Mouse (Mus musculus): Measurements from ENCODE around the gene Spc24.
A peak's percentile ranks its signal among the peaks of the same experiment; 100 is the strongest.
"Not testable (repeated sequence)": the region's sequence is repeated elsewhere in the genome, so short reads cannot be mapped to it uniquely, and the experiment has no call there.

Gene Spc24

GRCm38 (mm10) chr9:21784517-21785307, 24.6 kb upstream of the Spc24 start:
- DNase-seq (ENCODE audit: low spot score) = no peak

GRCm38 (mm10) chr9:21781657-21782468, 21.8 kb upstream of the Spc24 start:
- DNase-seq (ENCODE audit: low spot score) = no peak

GRCm38 (mm10) chr9:21777726-21778125, 17.6 kb upstream of the Spc24 start:
- no peak for DNase-seq (ENCODE audit: low spot score)

GRCm38 (mm10) chr9:21774353-21774752, 14.2 kb upstream of the Spc24 start:
- no peak for DNase-seq (ENCODE audit: low spot score)

DNA sequence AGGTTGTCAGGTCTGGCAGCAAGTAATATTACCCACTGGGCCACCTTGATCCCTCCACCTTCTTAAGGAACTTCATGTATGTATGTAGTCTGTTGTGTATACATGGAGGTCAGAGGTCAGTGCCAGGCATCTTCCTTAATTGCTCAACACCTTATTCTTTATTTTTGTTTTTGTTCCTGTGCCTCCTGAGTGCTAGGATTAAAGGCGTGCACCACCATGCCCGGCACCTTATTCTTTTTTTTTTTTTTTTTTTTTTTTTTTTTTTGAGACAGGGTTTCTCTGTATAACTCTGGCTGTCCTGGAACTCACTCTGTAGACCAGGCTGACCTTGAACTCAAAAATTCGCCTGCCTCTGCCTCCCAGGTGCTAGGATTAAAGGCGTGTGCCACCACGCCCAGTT, 13.3 kb upstream of the Spc24 start:
- not testable (repeated sequence) for DNase-seq (ENCODE audit: low spot score)

GRCm38 (mm10) chr9:21769558-21770183, 9.6 kb upstream of the Spc24 start:
- DNase-seq (ENCODE audit: low spot score) = no peak

GRCm38 (mm10) chr9:21768511-21769411, 8.7 kb upstream of the Spc24 start:
- no peak for DNase-seq (ENCODE audit: low spot score)

DNA sequence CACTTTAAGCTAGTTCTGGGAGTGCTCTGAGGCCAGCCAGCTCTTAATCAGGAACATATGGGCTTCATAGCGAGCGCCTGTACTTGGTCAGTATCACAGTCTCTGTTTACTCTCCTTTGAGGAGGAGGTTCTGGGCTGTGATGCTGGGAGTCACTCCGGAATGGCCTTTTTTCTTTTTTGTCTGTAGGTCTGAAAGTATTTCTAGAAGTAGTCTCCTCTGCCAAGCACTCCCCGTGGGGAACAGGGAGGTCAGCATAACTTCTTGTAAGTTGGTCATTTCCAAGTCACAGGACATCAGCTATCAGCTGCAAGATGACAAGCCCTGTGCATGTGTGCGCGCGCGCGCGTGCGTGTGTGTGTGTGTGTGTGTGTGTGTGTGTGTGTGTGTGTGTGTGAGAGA, 7.8 kb upstream of the Spc24 start:
- no peak for DNase-seq (ENCODE audit: low spot score)

GRCm38 (mm10) chr9:21764084-21764999, 4.2 kb upstream of the Spc24 start:
- no peak for DNase-seq (ENCODE audit: low spot score)

- peak; percentile 51 for DNase-seq (ENCODE audit: low spot score)
These were observed 2.0 kb upstream of the Spc24 start for GRCm38 (mm10) chr9:21762135-21762534.

GRCm38 (mm10) chr9:21759718-21760117, 385 bp downstream of the Spc24 start:
- DNase-seq (ENCODE audit: low spot score) = no peak

- no peak for DNase-seq (ENCODE audit: low spot score)
These were observed 1.2 kb downstream of the Spc24 start for GRCm38 (mm10) chr9:21758576-21759529.

DNA sequence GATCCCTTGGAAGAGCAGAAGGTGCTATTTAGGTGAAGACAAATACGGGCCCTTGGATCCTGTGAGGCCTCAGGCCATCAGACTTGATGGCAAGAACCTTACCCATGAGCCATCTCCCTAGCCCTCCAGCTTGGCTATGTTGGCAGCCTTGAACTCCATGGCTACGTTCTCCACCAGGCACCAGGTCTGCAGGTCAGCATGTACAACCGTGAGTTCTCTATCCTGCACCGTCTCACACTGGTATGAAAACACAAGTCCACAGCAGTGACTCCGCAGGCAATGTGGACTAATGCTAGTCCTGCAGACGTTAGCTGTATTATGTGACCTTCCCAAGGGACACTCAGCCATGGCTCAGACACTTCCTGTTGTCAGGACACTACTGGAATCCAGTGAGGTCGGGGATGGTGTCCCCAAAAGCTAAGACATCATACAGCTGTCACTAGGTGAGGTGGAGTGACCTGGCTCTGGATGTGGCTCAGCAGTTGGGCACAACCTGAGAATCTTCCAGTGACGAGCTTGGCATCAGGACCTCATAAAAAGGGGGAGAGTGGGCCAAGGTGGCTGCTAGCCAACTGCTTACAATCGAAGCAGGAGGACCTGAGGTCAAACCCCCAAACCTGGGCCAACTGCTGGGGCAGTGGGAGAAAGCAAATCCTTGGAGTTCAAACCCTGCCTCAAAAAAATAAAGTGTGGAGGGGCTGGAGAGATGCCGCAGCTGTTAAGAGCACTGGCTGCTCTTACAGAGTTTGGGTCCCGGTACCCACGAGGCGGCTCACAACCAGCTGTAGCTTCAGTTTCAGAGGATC, 5.4 kb downstream of the Spc24 start:
- no peak for DNase-seq (ENCODE audit: low spot score)

GRCm38 (mm10) chr9:21754003-21754402, 6.1 kb downstream of the Spc24 start:
- DNase-seq (ENCODE audit: low spot score) = no peak

GRCm38 (mm10) chr9:21752252-21752792, 7.8 kb downstream of the Spc24 start:
- DNase-seq (ENCODE audit: low spot score) = no peak

- no peak for DNase-seq (ENCODE audit: low spot score)
These were observed 8.8 kb downstream of the Spc24 start for GRCm38 (mm10) chr9:21751347-21751746.

DNA sequence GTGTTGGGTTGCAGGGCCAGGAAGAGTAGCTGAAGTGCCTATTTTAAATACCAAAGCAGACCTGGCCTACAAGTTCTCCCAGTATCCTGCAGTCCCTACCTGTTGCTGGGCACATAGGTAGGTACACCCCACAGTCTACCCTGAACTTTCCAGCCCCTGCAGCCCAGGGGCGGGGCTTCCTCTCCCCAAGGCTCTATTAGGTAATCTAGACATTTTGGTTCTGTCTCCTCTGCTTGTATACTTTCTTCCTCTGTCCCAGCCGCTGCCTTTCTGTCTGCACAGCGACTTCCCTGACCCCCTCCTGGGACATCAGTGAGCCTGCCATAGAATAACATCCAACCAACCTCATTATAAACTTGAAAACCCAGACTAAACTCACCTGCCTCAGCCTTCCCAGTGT, 9.7 kb downstream of the Spc24 start:
- no peak for DNase-seq (ENCODE audit: low spot score)

- no peak for DNase-seq (ENCODE audit: low spot score)
These were observed 10.6 kb downstream of the Spc24 start for GRCm38 (mm10) chr9:21749382-21750118.

All from yolk sac, embryonic 10.5 days (tissue).